Mouse (Mus musculus) embryo, embryonic 10.5 days (tissue): ENCODE measurements around the gene Apba2.

ENCODE experiments used
- DNase-seq: peaks from one replicate; pipeline ENCODE4 v3.0.0-alpha.2; 2015; ENCODE audit warnings: low spot score

Gene Apba2

GRCm38 (mm10) chr7:64586571-64586970 is 85.1 kb downstream of the Apba2 start:
- no peak for DNase-seq

GRCm38 (mm10) chr7:64588636-64589389 is 87.3 kb downstream of the Apba2 start:
- DNase-seq, result no peak

- peak; percentile 23 for DNase-seq
These were observed 93.8 kb downstream of the Apba2 start for GRCm38 (mm10) chr7:64595256-64595655.

GRCm38 (mm10) chr7:64596652-64597051 is 95.1 kb downstream of the Apba2 start:
- DNase-seq, result no peak

GRCm38 (mm10) chr7:64609866-64610265 is 108.4 kb downstream of the Apba2 start:
- DNase-seq, result no peak

GRCm38 (mm10) chr7:64610875-64611274 is 109.4 kb downstream of the Apba2 start:
- DNase-seq, result peak; percentile 42

GRCm38 (mm10) chr7:64619261-64619660 is 117.8 kb downstream of the Apba2 start:
- no peak for DNase-seq

- DNase-seq, result no peak
These were observed 125.0 kb downstream of the Apba2 start for GRCm38 (mm10) chr7:64626494-64626893.

- DNase-seq, result no peak
These were observed 126.6 kb downstream of the Apba2 start for GRCm38 (mm10) chr7:64627972-64628655.

- DNase-seq, result no peak
These were observed 129.2 kb downstream of the Apba2 start for GRCm38 (mm10) chr7:64630697-64631096.

- no peak for DNase-seq
These were observed 129.6 kb downstream of the Apba2 start for GRCm38 (mm10) chr7:64631131-64631530.

GRCm38 (mm10) chr7:64631781-64632351 is 130.4 kb downstream of the Apba2 start:
- DNase-seq, result no peak

- DNase-seq, result no peak
These were observed 131.7 kb downstream of the Apba2 start for GRCm38 (mm10) chr7:64633182-64633581.

- DNase-seq, result no peak
These were observed 132.4 kb downstream of the Apba2 start for GRCm38 (mm10) chr7:64633916-64634315.

GRCm38 (mm10) chr7:64634482-64634881 is 133.0 kb downstream of the Apba2 start:
- peak; percentile 34 for DNase-seq

GRCm38 (mm10) chr7:64638922-64639321 is 137.4 kb downstream of the Apba2 start:
- no peak for DNase-seq

- DNase-seq, result no peak
These were observed 139.1 kb downstream of the Apba2 start for GRCm38 (mm10) chr7:64640651-64641050.

GRCm38 (mm10) chr7:64642903-64643302 is 141.4 kb downstream of the Apba2 start:
- DNase-seq, result no peak

GRCm38 (mm10) chr7:64645458-64645857 is 144.0 kb downstream of the Apba2 start:
- no peak for DNase-seq

- DNase-seq, result no peak
These were observed 144.5 kb downstream of the Apba2 start for GRCm38 (mm10) chr7:64646046-64646445.

GRCm38 (mm10) chr7:64648947-64649607 is 147.6 kb downstream of the Apba2 start:
- DNase-seq, result no peak

GRCm38 (mm10) chr7:64651963-64652362 is 150.5 kb downstream of the Apba2 start:
- no peak for DNase-seq

GRCm38 (mm10) chr7:64656787-64657186 is 155.3 kb downstream of the Apba2 start:
- no peak for DNase-seq
